20 mouse cellular contexts compared by ENCODE assay signal in the genomic region with DNA sequence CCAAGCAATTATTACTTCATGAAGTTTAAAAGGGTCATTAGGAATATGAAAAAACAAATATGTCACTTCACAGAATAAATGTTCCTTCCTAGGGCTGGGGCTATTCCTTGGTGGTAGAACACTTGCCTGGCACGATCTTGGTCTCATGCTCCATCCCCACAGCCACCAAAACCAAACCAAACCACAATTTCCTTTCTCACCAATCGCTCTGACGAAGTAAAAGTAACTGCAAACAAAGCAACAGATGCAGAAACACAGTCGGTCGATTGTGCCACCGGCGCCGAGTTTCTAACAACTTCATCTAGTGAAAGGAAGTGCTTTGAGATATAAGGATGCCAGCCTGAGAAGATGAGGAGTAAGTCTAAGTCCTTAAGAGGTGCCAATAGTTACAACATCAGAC. TPM values are rescaled to one million over a fixed set of nuclear protein-coding genes. Genes with fewer than 3 reads are reported as not detected.
DNase-seq lines count a peak whose midpoint lies in the region; ATAC-seq lines count a peak whose summit lies in the region.
"Had no signal": no experiment of that assay in that cellular context is flagged by ENCODE, and none has a peak within 500 bp of the region (broad histone marks: within the 10 kb centered on the region; RNA-seq: fewer than 3 reads in every experiment).

No protein-coding gene starts in this region.

- 85% methylated on average over 8 of the region's 8 CpGs for WGBS in heart, embryonic 13.5 days

- H3K36me3 ChIP-seq in heart, embryonic 13.5 days = peaks cover 45% of the 10 kb centered on the region
- H3K36me3 ChIP-seq in splenic B cell, adult 2 months (ENCODE audit: control insufficient read depth, insufficient read depth, low read length, poor library complexity, severe bottlenecking) = no peaks in the 10 kb centered on the region

- no peak for DNase-seq in heart, adult 11 months
- peak; percentile 20 to 33 for DNase-seq in B cell, adult 2 months
- peak; percentile 25 for DNase-seq in splenic B cell, adult 2 months (ENCODE audit: low read depth, low spot score)
- DNase-seq in neural tube, embryonic 10.5 days (ENCODE audit: extremely low spot score, low spot score) = no peak
- DNase-seq in layer of hippocampus, adult 11-12 months (ENCODE audit: low spot score) = no peak
- no peak for DNase-seq in retina, embryonic 14.5 days (ENCODE audit: low spot score)
- DNase-seq: cerebellum, adult 2 months; gastrocnemius, postnatal 10 days; kidney, postnatal 36 days; layer of hippocampus, postnatal 36 days; lung, postnatal 4 days; right cerebral cortex, adult 18-20 months had no signal

- no peak for ATAC-seq in heart, embryonic 13.5 days (ENCODE audit: extremely low read depth, insufficient number of reproducible peaks, low FRiP score, low TSS enrichment)
- peak; percentile 48 for ATAC-seq in granulocyte monocyte progenitor cell, adult 5-6 weeks (replicated peaks; ENCODE audit: poor library complexity, severe bottlenecking)
- ATAC-seq: forebrain, embryonic 15.5 days; intestine, embryonic 16.5 days; midbrain, embryonic 15.5 days had no signal

- no peak overlapping the region for H3K4me2 ChIP-seq in heart, embryonic 13.5 days
- H3K4me2 ChIP-seq: forebrain, embryonic 15.5 days; limb, embryonic 12.5 days; midbrain, embryonic 15.5 days; stomach, embryonic 15.5 days had no signal

- no peak overlapping the region for H3K9ac ChIP-seq in heart, embryonic 13.5 days
- H3K9ac ChIP-seq: forebrain, embryonic 15.5 days; limb, embryonic 12.5 days; midbrain, embryonic 15.5 days; stomach, embryonic 15.5 days had no signal

- no peaks in the 10 kb centered on the region for H3K27me3 ChIP-seq in heart, embryonic 13.5 days (replicated peaks)
- H3K27me3 ChIP-seq in splenic B cell, adult 2 months (ENCODE audit: control insufficient read depth, insufficient read depth, low read length, poor library complexity, severe bottlenecking) = no peaks in the 10 kb centered on the region
- H3K27me3 ChIP-seq: forebrain, embryonic 15.5 days; limb, embryonic 12.5 days; midbrain, embryonic 15.5 days; stomach, embryonic 15.5 days had no signal

- no peak overlapping the region for H3K4me3 ChIP-seq in heart, embryonic 13.5 days
- H3K4me3 ChIP-seq: forebrain, embryonic 15.5 days; hindbrain, embryonic 10.5 days; limb, embryonic 12.5 days; midbrain, embryonic 15.5 days; stomach, embryonic 15.5 days had no signal

- H3K9me3 ChIP-seq in heart, embryonic 13.5 days = no peaks in the 10 kb centered on the region
- H3K9me3 ChIP-seq: forebrain, embryonic 15.5 days; hindbrain, embryonic 10.5 days; limb, embryonic 12.5 days; midbrain, embryonic 15.5 days; stomach, embryonic 15.5 days had no signal

- peaks cover 50% of the 10 kb centered on the region for H3K4me1 ChIP-seq in heart, embryonic 13.5 days
- H3K4me1 ChIP-seq: hindbrain, embryonic 10.5 days; midbrain, embryonic 15.5 days; stomach, embryonic 15.5 days had no signal

- H3K27ac ChIP-seq in heart, embryonic 13.5 days (replicated peaks) = peak overlapping the region; percentile 92
- H3K27ac ChIP-seq: forebrain, embryonic 15.5 days; hindbrain, embryonic 10.5 days; limb, embryonic 12.5 days; midbrain, embryonic 15.5 days; stomach, embryonic 15.5 days had no signal

RNA-seq across cellular contexts. Expression of a gene that starts 20.6 kb away (rescaled TPM):
- 25.8 and 25.9 TPM in 2 replicates for polyA plus RNA-seq in heart, embryonic 13.5 days (2015; fragmentation: Nextera tagmentation; extraction: Ambion mirVana)
- 22.3 and 26.5 TPM in 2 replicates for total RNA-seq in granulocyte monocyte progenitor cell, adult 5-6 weeks (2014; fragmentation: Nextera tagmentation)
- 23.0 and 25.3 TPM in 2 replicates for total RNA-seq in granulocyte monocyte progenitor cell, adult 5-6 weeks (2017)

RNA-seq across cellular contexts. Expression of a gene that starts 21.6 kb away (rescaled TPM):
- polyA plus RNA-seq in heart, embryonic 13.5 days (2015; fragmentation: Nextera tagmentation; extraction: Ambion mirVana) = 201 and 202 TPM in 2 replicates
- 133 and 156 TPM in 2 replicates for total RNA-seq in granulocyte monocyte progenitor cell, adult 5-6 weeks (2014; fragmentation: Nextera tagmentation)
- 139 and 142 TPM in 2 replicates for total RNA-seq in granulocyte monocyte progenitor cell, adult 5-6 weeks (2017)

Comparison
In these comparisons a context has a peak if more than half of its experiments do, and no peak if none do; other contexts are left out.
1. DNase-seq: peak in B cell, adult 2 months (2 of 2) and splenic B cell, adult 2 months (single experiment); none in heart, adult 11 months (single experiment), neural tube, embryonic 10.5 days (single experiment), layer of hippocampus, adult 11-12 months (single experiment) and retina, embryonic 14.5 days (single experiment).